Mouse (Mus musculus) cerebellum, adult 8-10 months (tissue): ENCODE data around the gene Got1.
"Not testable (repeated sequence)": the region's sequence is repeated elsewhere in the genome, so short reads cannot be mapped to it uniquely, and the experiment has no call there.

Experiments
- DNase-seq: peaks from one replicate; pipeline ENCODE4 v3.0.0; 2022

Gene Got1

DNA sequence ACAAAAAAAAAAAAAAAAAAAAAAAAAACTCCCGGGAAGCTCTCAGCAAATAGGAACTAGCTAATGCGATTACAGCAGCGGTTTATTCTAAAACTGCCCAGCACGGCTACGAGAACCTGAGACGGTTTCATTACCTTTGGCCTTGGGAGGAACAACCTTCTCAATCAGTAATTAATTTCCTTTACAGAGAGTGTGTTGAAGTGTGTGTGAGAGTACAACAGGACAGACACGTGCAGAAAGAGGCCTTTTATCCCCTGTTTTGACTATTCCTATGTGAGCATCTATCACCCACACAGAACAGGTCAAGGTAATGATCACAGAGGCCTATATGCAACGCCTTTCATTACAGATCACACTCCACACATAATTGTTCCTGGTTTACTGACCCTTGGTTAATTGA lies 3.0 kb downstream of the Got1 start:
- no peak for DNase-seq

DNA sequence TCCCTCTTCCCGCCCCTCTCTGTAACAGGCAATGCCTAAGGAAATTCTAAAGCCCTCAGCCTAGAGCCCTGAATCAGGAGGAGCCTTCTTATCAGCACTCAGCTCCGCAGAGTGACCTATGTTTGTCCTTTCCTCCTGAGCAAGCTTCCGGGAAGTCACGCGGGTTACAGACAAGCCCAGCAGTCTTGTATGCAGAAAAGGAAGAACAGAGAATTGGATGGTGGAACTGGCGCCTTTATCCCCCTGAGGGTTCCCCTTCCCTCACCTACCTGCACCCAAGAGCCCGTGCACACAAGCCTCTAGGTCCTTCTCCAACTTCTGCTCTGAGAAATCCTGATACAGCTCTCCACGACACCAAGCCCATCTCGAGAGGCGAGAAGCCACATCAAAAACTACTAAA lies 4.0 kb downstream of the Got1 start:
- no peak for DNase-seq

DNA sequence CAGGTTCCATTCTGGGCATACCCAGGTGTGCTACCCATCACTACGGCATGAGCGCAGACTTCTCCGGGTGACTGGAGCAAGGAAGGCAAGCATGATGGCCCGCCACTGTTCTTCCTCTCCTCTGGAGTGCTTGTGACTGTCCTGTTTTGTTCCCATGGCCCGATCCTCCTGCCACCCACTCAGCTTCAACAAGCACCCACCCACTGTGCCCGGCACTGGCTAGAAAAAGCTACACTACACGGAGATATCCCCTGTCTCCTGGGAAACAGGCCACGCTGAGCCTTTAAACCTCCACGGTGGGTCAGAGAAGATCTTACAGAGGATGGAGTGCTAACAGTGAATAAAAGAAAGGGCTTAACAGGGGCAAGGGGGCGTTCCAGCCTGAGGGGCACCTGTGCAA lies 5.2 kb downstream of the Got1 start:
- DNase-seq = no peak

DNA sequence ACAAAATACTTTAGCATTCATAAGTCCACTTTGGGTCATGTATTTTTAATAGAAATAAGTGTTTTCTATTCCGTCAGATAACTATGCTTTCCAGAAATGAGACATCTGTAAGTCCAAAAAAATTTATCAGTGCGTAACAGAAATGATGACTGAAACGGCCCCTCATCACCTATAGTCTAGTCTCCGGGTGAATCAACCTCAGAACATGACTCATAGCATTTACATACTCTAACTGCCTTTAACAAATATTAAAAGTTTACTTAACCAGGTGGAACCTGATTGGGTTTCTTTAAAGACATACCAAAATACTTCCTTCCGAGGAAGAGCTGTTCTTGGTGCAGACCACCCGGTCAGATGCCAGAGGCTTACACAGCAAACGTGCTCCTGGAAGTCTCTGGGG lies 6.1 kb downstream of the Got1 start:
- DNase-seq = no peak

DNA sequence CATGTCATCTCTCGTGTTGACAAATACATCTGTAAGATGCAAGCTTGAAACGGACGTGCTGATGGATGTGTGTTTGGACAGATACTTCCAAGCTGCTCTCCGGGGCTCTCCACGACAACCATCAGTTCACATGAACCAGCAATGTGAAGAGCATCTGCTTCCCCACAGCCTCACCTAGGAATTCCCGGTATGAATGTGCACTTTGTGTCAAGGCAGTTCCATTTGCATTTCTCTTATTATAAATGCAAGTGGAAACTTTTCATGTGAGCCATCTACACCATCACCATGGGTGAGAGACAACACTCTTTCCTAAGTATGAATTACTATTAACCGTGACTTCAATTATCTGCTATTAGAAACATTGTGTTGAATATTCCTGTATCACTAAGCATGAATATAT lies 6.6 kb downstream of the Got1 start:
- DNase-seq = no peak

DNA sequence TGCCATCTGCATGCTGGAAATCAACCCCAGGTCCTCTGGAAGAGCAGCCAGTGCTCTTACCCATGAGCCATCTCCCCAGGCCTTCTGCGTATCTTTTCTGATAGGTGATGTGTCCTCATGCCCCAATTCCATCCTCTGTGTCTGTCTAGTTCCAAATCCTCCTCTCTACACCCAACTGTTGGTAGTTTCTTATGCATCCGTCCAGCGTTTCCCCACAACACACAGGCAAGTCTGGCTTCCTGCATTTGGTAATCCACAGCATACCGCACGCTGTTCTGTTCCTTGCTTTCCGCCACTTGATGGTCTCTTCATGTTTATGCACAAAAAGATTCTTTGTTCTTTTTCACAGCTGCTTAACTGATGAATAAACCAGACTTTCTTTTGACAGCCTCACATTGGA lies 7.1 kb downstream of the Got1 start:
- no peak for DNase-seq

DNA sequence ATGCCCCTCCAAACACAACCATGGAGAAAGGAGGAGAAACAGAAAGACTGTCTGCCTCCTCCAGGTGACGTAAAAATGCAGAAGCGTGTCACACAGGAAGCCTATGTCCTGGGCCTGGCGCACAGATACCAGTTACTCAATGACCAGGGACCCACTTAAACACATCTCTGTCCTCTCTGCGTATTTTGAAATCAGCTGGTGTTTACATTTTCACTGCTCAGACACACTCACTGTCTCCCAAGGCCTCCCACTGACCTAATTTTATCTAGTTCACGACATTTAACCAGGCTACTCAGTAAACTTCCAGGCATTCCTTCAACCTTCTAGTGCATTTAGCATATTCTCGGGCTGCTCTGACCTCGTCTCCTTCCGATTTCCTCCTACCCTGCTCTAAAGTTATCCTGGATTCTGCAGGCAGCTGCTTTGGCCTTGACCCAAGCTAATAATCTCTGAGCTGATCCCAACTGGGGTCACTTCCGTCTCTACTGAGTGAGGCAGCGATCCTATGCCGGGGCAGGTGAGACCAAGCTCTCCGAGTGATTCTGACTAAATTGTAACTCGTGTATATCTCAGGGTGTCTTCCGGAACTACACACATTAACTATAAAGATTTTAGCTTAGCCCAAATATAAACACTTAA lies 7.9 kb downstream of the Got1 start:
- no peak for DNase-seq

DNA sequence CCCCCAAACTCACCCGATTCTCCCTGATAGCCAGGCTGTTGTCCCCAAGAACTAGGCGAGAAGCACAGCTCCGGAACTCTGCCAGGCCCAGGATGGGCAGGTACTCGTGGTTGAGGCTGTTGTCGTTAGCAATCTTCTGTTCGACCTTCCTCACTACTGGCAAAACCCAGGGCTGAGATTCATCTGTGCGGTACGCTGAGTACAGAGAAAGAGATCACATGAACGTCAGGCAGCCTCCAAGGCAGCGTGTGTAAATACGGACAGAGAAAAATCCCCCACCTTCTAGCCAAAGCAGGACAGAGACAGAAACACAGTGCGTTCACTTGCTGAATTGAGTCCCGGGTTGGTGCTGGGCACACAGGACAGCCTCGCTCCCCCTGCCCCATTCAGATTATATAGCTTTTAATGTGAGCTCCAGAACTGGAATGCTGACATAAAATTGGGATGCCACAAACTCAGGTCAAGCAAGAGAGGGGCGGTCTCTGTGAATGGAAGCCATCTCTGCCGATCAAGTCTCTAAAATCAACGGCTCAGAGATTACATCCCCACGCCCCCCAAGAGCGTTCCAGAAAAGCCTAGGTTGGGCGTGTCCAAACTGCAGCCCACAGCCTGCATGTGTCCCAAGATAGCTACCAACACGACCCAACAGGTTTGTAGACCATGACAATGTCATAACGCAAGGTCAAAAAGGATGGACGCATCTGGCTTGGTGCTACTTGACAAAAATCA lies 8.6 kb downstream of the Got1 start:
- no peak for DNase-seq

DNA sequence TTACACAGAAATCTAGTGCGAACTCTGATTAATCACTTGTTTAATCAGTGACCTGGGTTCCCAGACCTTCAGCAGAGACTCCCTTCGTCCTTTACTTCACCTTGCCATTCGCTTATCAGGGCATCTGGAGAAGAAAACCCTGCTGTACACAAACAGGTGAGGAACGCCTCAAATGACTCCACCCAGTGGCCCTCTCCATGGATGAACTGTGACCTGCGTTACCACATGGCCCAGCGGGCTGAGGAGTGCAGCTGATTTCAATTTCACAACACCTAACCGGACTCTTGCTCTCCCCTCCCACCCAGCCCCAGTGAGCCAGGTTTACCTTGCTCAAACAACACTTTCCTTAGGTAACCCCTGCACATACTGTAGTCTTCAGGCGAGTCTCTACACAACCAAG lies 10.5 kb downstream of the Got1 start:
- DNase-seq = no peak

DNA sequence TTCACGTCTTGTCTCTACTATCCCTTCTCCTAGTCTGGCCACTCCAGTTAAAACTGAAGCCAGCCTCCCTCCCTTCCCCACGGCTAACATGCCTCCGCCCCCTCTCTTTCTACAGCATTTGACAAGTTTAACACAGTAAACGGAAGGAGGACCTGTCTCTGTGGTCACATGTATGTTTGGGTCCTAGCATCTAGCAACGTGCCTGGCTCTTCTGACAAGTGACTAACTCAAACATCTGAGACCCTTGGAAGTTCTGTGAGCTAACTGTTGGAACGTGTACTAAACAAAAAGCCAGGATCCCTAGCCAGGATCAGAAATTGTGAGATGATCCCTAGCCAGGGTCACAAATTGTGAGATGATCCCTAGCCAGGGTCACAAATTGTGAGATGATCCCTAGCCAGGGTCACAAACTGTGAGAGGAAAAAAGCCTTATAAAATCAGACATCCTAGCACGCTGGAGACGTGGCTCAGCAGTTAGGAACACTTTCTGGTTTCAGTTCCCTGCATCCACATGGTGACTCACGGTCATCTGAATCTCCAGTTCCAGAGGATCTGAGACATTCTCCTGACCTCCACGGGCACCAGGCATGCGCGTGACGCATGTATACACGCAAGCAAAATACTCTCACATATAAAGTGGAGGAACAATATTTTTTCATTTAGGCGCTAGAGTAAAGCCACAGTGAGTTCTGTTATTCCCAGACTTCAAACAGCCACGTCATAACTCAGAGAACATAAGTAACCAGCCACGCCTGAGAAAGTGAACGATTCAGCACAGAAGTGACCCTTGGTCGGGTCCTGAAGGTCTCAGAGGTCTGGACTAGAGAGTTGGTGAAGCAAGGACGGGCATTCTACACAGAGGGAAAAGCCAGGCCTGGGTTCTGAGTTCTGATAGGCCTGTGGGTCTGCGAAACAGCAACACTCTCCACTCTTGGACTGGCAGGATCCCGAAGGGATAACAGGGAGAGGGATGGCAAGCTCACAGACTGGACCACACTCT lies 12.5 kb downstream of the Got1 start:
- DNase-seq = no peak

DNA sequence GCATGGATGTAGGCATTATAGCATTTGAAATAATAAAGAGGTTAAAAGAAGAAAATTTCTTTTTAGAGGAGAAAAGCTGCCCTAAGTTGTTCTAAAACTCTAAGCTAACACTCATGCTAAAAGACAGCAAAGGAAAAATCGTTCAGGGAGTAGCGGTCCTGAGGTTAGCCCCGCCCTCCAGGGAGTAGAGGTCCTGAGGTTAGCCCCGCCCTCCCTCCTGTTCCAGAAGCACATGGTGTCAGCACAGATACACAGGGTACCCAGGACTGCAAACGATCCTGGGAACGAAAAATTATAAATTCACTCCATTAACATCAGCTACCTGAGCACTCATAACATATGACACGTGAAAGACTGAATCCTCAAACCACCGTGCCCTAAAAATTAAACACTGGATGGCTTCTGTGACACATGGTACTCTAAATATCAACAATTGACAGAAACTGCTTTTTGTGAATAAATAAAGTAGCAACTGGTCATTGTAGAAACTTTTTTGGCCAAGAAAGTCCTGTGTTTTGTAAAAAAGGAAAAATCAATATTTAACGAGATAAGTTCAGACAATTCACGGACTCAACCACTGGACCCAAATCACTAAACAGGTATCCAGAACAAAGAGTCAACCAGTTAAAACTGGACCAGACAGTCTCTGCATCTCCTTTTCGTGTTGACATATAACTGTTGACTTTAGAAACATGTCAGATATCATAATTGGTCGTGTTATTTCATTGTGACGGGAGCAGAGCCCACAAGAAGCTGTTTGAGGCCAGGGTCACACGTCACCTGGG lies 13.8 kb downstream of the Got1 start:
- DNase-seq = no peak

DNA sequence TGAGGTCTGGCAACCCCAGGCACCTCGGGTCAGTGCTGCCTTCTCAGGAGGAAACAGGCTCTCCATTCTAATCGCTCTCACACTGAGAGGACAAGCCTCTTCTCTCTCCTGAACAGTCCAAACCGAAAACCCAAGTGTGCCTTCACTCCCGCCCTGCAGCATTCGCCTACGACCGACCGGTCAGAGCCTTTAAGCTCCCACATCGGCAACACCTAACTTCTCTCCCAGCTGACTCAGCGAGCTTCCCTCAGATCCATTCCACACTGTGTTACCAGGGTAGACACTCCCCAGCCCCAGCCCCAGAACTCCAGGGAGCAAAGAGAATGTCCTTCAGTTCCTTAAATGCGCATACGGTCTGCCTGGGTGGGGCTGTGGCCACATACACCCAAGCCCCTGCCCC lies 19.0 kb downstream of the Got1 start:
- DNase-seq = no peak

DNA sequence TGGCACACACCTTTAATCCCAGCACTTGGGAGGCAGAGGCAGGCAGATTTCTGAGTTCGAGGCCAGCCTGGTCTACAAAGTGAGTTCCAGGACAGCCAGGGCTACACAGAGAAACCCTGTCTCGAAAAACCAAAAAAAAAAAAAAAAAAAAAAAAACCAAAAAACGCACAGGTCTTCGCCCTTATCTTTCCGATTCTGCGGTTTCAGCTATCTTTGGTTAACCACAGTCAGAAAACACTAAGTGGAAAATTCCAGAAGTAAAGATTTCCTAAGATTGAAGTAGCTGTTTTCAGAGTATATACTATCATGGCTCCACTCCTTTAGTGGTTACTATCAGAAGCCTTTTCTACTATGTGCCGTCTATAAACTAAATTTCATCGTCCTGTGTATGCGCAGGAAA lies 20.8 kb downstream of the Got1 start:
- not testable (repeated sequence) for DNase-seq

DNA sequence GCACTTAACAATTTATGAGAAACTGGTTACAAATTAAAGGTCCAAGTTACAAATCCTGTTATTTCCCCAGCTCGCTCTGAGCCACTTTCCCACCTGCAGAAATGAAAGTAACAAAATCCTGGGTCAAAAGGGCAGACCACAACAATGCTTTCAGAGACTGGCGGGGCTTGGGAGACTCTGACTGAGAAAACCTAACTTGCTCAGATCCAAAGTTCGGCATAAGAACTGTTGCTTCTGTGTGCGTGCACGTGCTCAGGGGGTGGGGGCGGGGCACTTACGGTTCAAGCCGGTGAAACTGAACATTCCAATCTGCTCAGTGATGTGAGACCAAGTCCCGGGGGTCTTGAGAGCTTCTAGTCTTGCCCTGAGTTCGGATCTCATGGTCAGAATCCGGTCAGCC lies 21.8 kb downstream of the Got1 start:
- no peak for DNase-seq

DNA sequence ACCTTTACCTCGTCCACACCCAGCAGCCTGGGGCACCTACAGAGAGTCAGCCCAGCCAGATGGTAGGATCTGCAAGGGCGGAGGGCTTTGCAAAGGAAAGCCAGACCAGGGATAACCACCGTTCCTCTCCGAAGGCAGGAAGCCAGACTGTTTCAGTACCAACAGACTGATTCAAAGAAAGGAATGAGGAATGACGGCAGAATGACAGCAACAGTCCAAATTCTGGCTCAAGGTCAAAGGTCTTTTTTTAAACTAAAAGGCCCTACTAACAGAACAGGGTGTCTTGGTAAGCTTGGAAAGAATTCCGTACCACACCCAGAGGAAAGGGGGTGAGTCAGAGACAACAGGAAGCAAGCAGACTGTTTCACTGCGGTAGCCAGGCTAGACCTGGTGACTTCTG lies 25.5 kb downstream of the Got1 start:
- no peak for DNase-seq

DNA sequence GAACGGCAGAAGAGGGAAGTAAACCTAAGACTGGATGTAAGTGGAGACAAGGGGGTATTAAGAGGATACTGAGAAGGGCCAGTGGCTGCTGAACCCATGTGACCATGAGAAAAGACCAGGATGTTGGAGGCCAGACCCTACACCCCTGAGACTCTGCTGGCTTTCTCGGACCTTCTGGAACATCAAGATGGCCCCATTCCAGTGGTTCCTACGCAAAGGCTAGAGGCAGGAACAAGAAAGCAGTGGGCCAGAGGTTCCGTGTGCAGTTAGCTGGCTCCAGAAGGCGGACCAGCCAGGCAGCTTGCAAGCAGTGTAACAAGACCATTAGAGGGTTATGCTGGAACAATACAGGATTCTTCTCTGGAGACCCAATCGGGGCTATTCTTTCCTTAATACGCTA lies 27.0 kb downstream of the Got1 start:
- DNase-seq = no peak

DNA sequence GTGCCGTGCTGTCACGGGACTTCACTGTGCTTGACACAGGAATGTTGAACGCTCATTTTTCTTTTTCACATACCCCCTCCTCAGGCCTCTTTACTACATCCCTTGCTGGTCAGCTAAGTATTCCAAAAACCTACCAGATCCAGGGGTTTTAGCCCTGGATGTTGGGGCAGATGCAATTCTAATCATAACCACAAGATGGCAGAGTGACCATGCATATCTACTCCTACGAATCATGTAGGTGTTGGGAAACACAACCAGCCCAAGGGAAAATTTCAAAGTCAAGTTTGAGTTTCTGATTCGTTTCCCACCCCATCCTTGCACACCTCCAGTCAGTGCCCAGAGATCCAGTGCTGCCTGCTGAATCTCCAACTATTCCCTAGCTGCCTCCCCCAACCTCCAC lies 28.6 kb downstream of the Got1 start:
- DNase-seq = peak; percentile 56

DNA sequence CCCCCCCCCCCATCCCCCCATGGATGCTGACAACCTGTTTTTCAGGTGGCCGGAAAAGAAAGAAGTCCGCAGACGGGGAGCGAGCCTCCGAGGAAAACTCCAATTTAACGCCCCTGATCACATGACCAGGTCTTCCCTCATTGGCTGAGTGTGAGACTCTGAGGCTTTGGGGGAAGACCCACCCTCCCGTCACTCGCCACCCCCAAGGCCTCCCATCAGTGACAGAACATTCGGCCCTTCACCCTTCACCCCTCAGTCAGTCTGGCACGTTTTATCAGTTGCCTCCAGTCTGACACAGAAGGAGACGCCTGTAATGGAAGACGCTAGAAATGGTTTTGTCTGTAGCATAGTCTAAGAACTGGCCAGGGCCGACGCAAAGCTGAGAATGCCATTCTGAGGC lies 29.5 kb downstream of the Got1 start:
- no peak for DNase-seq

DNA sequence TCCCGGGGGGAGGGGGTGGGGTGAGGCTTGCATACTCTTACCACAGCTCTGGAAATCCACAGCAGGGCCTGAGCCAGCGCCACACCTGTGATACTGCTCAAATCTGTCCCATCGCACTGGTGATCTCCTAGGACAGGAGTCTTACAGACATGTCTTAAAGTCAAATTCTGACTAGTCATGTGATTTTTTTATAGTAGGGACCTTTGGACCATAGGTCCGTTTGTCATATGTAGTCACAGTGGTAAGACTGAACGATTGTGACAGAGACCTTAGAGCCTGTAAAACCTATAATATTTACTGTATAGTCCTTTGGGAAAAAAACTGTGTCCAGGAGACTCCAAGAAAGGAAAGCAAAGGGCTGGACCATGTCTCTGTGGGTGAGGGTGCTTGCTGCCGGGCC lies 30.5 kb downstream of the Got1 start:
- no peak for DNase-seq

DNA sequence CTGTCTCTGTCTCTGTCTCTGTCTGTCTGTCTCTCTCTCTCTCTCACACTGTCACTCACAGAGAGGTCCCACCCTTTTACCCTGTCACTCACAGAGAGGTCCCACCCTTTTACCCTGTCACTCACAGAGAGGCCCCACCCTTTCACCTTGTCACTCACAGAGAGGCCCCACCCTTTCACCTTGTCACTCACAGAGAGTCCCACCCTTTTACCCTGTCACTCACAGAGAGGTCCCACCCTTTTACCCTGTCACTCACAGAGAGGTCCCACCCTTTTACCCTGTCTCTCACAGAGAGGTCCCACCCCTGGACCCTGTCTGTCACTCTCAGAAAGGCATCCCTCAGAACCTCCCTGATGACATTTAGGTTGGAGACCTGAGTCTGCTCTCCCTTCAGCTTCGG lies 31.1 kb downstream of the Got1 start:
- not testable (repeated sequence) for DNase-seq

DNA sequence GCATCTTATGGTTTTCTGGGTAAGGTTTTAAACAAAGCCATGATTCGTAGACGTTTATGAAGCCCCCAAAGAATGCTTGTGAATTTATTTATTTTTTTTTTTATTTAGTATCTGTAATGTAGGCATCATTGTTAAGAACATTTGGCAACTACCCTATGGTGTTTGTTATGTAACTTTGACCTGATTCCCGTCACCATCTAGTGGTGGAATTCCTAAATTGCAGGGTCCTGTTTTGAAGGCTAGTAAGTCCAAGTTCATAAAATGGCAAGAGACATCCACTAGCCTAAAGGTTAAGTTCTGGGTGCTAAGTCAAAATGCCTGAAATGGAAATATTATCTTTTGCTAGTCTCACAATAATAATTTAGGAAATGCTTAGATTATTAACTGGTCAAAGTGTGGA lies 37.0 kb downstream of the Got1 start:
- peak; percentile 66 for DNase-seq

DNA sequence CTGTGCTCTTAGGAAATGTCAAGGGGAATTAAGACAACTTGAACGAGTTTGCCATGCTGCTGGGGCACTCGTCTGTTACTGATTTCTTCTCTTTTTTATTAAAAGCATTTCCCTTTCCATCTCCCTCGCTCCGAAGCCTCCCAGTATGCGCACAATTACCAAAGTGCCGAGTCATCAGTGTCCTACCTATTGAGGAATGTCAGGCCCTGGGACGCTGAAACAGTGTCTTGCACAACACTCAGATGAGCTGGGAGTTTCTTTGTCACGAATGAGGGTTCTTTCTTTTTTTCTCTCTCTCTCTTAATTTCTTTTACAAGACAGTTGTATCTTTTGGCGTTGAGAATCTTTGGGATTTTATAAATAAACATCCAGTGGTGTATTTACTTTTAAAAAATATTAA lies 43.9 kb downstream of the Got1 start:
- DNase-seq = no peak

DNA sequence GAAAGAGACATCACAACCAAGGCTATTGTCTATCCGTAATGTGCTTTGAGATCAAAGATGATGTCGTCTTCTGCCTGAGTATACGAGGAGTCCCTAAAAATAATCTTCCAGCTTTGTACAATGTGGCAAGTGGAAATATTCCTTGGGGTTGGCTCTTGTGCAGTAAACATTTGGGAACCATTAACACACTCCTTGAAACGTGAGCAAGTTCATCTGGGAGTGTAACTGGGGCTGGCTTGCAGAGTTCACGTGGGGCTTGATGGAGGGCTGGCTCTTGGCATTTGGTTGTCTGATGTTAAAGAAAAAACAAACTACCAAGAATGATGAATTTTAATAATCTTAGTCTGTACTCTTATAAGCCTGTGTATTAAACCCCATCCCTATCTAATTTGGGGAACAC lies 45.0 kb downstream of the Got1 start:
- DNase-seq = no peak
